Mouse (Mus musculus): ENCODE measurements at regions not wholly inside any gene's neighbourhood (a gene's known extent, or its start where the extent isn't known, plus 50 kb on each side); places are given as distances from the start of the nearest gene placed in this dataset.

DNA sequence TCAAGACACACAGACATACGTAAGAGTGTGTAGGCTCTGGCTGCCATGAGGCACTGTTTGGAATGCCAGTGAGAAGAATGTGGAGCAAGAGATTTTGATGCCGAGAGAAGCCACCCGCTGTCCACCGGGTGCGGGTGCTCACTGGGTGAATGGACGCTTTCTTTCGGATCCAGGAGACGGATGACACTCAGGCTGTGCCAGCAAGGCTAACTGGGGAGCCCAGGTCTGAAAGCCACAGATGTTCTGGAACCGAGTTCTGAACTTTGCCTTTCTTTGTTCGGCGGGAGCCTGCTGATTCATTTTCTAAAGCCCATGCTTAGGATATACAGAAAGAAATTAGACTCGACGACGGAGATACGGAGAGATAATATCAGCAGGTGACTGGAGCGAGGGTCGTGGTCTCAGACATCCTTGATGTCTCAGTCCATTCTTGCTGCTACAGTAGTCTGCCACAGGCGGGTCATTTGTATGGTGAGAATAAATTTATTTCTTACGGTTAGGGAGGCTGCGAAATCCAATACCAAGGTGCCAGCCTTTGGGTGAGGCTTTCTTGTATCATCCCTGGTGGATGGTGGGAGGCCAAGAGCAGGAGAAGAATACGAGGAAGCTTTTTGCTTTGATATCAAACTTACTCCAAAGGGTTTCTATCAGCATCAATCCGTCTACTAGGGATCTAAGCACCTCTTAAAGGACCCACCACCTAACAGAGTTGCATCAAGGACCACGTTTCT lies 80.4 kb upstream of the Cpm start:
- TF ChIP-seq EP300 (IDR thresholded peaks at IDR 0.05) (no peak), CTCF (IDR thresholded peaks at IDR 0.05) (no peak)

Data from lung, postnatal 0 days (tissue).